Mouse (Mus musculus): ENCODE results near the gene Fbf1. TPM values are rescaled to one million over a fixed set of nuclear protein-coding genes. Genes with fewer than 3 reads are reported as not detected.

The Fbf1 gene
- polyA plus RNA-seq (2017; shearing (Covaris generic)): 1 to 10 TPM; 4.9 to 6.5 TPM

DNA sequence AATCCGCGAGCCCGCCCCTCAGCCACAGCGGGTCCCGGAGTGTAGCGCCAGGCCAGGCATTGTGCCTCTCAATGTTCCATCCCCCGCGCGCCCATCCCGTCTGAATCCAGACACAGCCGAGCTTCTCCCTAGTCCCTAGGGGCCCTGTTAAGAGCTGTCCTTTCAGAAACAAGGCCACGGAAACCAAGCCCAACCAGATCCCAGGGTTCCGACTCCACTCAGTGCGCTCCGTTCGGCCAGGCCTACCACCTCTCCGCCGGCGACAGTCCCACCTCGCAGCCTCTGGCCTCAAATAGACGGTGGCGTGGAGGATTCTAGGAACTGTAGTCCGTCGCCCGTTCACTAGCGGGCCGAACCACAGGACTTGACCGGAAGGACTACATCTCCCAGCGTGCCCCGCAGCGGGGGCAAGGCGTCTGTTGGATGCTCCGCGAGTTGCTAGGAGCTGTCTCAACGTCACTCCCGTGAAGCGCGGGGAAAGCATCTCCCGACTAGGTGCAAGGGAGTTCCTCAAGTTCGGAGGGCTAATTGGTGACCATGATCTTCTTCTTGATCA, at the start of gene Fbf1:
Fbf1 (minus strand) TSS at position 283 of the 556 bp plus-strand sequence.

DNA sequence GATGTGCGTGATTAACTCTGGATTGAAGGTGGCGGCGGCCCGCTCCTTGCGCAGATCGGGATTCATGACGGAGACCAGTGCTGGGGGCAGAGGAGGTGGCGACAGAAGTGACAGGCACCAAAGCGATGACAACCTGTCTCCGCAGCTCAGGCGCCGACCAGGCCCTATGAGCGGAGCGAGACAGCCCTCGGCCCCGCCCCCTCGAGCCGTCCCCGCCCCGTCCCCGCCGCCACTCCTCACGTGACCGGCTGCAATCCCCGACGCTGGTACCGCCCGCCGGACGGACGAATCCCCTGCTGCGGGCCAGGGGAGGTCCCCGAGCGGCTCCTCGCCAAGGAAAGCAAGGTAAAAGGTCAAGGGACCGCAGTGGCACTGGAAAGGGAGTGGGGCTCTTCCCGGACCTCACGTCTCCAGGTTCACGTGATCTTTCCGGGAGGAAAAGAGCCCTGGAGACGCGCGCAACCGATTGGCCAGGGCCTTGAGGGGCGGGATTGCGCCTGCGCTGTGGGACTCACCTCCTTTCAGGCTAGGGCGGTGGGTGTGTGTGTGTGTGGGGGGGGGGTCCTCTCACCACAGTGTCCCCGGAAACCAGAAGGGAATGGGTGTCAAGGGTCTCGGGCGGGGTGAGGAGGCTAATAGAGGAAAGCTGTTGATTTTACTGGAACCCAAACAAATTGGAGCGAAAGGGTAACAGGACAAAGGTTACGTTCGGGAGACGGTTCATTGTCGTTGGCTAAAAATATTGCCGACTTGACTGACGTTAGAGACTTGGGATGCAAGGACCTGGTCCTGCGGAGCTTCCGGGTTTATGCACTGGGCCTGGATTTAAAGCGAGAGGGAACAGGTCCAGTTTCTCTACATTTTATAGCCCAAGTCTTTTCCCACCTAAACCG, 30.9 kb upstream of the Fbf1 start, which contains the start of the genes Ten1 and Acox1:
Ten1 (plus strand) TSS at position 217 of the 893 bp plus-strand sequence.
Acox1 (minus strand) TSS at position 407 of the 893 bp plus-strand sequence.

DNA sequence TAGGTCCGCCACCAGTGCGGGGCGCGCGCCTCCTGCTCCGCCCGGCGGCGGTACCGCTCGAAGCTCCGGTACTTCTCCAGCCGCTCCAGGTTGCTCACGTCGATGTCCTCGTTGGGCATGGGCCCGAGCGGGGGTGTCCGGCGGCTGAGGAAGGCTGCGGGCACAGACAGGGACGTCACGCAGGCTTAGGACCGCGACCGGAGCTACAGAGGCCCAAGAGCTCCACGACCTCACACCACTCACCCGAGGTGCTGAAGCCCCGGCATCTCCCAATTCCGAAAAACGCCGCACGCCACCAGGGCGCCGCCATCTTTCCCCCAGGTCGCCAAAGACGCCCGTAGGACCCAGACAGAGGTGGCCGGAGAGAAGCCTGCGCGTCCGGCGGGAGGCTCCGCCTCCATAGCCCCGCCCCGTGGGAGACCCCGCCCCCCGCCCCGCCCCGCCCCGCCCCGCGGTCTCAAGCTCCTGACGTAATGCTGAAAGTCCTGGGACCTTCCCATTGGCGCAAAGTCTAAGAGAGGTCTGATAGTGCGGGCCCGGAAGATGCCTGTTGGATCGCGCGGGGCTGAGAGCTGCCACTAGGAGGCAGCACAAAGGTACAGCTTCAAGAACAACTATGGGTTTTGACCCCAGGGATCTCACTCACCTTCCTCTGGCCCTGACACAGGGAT, 29.4 kb downstream of the Fbf1 start, which contains the start of gene Mrpl38:
Mrpl38 (minus strand) TSS at position 401 of the 671 bp plus-strand sequence.

DNA sequence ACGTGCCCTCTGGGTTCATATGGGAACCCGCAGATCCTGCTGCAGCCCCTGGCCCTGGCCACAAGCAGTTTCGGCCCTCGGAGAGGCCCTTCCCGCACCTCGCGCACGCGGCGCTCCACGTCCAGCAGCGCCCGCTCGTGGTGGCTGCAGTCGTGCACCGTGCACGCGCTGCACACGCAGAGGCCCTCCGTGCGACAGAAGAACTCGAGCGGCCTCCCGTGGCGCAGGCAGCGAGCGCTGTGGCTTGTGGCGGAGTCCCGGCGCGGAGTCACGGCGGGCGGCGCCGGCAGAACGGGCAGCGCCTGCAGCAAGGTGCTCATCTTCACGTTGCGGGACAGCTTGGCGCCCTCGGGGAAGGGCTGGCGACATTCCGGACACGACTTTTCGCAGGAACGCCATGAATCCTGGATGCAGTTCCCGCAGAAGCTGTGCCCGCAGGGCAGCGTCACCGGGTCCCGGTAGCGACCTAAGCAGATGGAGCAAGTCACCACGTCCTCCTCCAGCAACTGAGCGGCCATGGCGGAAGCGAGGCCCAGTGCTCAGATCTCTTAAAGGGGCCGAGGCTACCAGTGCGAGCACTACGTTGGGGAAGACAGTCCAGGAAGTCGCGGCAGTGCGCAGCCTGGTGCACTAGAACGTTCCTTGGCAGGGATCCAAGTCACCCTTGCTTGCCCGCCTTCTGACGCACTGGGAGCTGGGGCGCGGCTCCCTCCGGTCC, 37.3 kb downstream of the Fbf1 start, which contains the start of gene Trim65:
Trim65 (minus strand) TSS at position 641 of the 718 bp plus-strand sequence.

DNA sequence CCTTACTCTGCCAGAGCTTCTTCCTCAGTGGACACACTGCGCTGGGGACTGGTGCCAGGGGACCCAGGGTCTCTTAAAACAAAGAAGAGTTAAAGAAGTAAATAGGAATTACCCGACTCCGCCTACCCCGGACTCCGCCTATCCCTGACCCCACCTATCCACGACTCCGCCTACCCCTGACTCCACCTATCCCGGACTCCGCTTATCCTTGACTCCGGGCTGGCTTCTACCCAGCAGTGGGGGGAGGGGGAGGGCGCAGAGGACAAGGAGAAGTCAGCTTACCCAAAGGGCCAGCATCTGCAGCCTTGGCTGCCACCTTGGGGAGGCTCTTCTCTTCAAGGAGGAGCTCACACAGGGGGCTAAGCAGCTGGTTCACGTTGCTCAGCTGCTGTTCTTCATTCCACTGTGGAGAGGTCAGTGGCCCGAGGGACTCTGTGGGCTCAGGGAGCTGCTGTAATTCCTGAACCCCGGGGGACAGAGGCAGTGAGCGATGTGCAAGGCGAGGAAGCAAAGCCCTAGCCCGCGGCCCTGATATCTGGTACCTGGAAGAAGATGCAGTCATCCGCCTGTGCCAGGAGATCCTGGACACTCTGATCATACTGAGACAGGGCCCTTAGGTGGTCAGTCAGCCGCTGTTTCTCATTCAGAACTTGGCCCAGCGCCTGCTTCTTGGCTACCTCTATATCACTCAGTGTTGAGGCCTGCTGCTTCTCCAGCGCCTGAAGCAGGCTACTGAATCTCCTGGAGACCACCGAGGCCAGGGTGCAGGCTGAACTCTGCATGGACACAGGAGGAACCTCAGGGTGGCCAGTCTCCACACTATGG, 40.6 kb downstream of the Fbf1 start, which contains the start of gene Trim47:
Trim47 (minus strand) TSS at position 55 of the 825 bp plus-strand sequence.

Other genes with a start within 250 kb of the Fbf1 start
- 10 to 100 TPM; 28.7 to 33.7 TPM for gene Sap30bp, start 234.9 kb downstream of the Fbf1 start, polyA plus RNA-seq (2017; shearing (Covaris generic))
- 10 to 100 TPM; 11.2 to 20.0 TPM for gene Recql5, start 234.7 kb downstream of the Fbf1 start, polyA plus RNA-seq (2017; shearing (Covaris generic))
- gene Itgb4, start 193.5 kb downstream of the Fbf1 start, polyA plus RNA-seq (2017; shearing (Covaris generic)): under 1 TPM; 0.10 to 0.16 TPM
- gene Galk1, start 155.4 kb downstream of the Fbf1 start, polyA plus RNA-seq (2017; shearing (Covaris generic)): 10 to 100 TPM; 30.5 to 58.2 TPM
- gene H3f3b, start 140.2 kb downstream of the Fbf1 start, polyA plus RNA-seq (2017; shearing (Covaris generic)): 1,000 to 10,000 TPM; 1,433 to 1,590 TPM
- gene Unk, start 137.8 kb downstream of the Fbf1 start, polyA plus RNA-seq (2017; shearing (Covaris generic)): 10 to 100 TPM; 23.8 to 28.6 TPM
- gene Unc13d, start 90.2 kb downstream of the Fbf1 start, polyA plus RNA-seq (2017; shearing (Covaris generic)): 100 to 1,000 TPM in 1 of 2 experiments, 10 to 100 TPM in 1; 95.7 to 157 TPM
- gene Wbp2, start 81.2 kb downstream of the Fbf1 start, polyA plus RNA-seq (2017; shearing (Covaris generic)): 100 to 1,000 TPM; 141 to 173 TPM
- 1 to 10 TPM in 1 of 2 experiments, under 1 TPM in 1; 0.42 to 1.0 TPM for gene Trim47, start 41.0 kb downstream of the Fbf1 start, polyA plus RNA-seq (2017; shearing (Covaris generic))
- 10 to 100 TPM in 1 of 2 experiments, 1 to 10 TPM in 1; 7.6 to 11.0 TPM for gene Trim65, start 37.0 kb downstream of the Fbf1 start, polyA plus RNA-seq (2017; shearing (Covaris generic))
- 10 to 100 TPM; 27.1 to 45.9 TPM for gene Mrpl38, start 29.3 kb downstream of the Fbf1 start, polyA plus RNA-seq (2017; shearing (Covaris generic))
- 100 to 1,000 TPM in 1 of 2 experiments, 10 to 100 TPM in 1; 78.5 to 101 TPM for gene Ten1, start 30.7 kb upstream of the Fbf1 start, polyA plus RNA-seq (2017; shearing (Covaris generic))
- 10 to 100 TPM; 16.2 to 18.9 TPM for gene Acox1, start 30.9 kb upstream of the Fbf1 start, polyA plus RNA-seq (2017; shearing (Covaris generic))
- under 1 TPM; 0.14 to 0.29 TPM for gene Evpl, start 69.9 kb upstream of the Fbf1 start, polyA plus RNA-seq (2017; shearing (Covaris generic))
- 10 to 100 TPM; 55.6 to 64.4 TPM for gene Srp68, start 106.1 kb upstream of the Fbf1 start, polyA plus RNA-seq (2017; shearing (Covaris generic))
- under 1 TPM in 1 of 2 experiments, not detected in 1; 0.17 TPM for gene Galr2, start 112.8 kb upstream of the Fbf1 start, polyA plus RNA-seq (2017; shearing (Covaris generic))
- gene Exoc7, start 139.1 kb upstream of the Fbf1 start, polyA plus RNA-seq (2017; shearing (Covaris generic)): 10 to 100 TPM; 64.5 to 88.0 TPM
- not detected for gene Foxj1, start 167.2 kb upstream of the Fbf1 start, polyA plus RNA-seq (2017; shearing (Covaris generic))
- 10 to 100 TPM in 1 of 2 experiments, 1 to 10 TPM in 1; 6.2 to 11.8 TPM for gene Rnf157, start 244.9 kb upstream of the Fbf1 start, polyA plus RNA-seq (2017; shearing (Covaris generic))

Measured in activated CD4-positive, CD25-positive, alpha-beta regulatory T cell (primary cell).